Mouse (Mus musculus): ENCODE results near the gene Gm7544.
"Not testable (repeated sequence)": the region's sequence is repeated elsewhere in the genome, so short reads cannot be mapped to it uniquely, and the experiment has no call there.

The Gm7544 gene

DNA sequence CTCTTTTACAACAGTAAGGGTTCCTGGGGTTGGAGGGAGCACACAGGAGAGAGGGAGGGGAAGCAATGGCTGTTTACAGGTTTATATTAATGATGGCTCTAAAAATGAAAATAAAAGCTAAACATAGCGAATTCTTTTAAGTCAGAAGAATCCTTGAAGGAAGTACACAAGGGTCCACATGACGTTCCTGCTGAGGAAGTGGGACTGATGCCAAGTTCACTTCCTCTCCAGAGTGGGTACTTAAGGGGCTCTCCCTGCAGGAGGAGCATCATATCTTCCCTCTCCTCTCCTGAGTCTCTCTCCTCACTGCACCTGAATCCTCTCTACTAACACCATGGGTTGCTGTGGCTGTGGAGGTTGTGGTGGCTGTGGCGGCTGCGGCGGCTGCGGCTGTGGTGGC is 31.2 kb downstream of the Gm7544 start, which contains the start of gene A030014E15Rik:
A030014E15Rik (plus strand) TSS at position 268 of the 400 bp plus-strand sequence.
- no peak for DNase-seq (ENCODE audit: low read depth, low spot score)

- DNase-seq (ENCODE audit: low read depth, low spot score): not testable (repeated sequence)
These were observed 42.4 kb downstream of the Gm7544 start for GRCm38 (mm10) chr1:82913434-82913833.

GRCm38 (mm10) chr1:82913025-82913424 is 42.8 kb downstream of the Gm7544 start, which contains the start of gene A030005L19Rik:
Gene A030005L19Rik (plus strand): TSS chr1:82913325.
- no peak for DNase-seq (ENCODE audit: low read depth, low spot score)

DNA sequence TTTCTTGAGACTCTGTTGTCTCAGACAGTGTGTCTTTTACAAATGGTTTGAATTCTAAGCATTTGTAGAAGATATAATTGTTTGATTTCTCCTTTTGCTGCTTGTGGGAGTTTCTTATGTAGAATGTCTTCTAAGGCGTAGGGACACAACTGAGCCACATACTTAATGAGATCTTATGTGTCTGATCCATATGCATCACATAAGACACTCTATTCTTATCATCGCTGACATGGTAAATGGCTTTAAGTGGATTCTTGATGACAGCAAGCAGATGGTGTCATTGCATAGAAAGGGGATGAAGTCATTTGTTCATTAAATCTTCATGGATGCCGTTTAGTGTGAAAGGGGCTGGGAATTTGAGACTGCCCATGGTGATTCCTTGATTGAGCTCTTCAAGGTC is 49.9 kb downstream of the Gm7544 start:
- no peak for DNase-seq (ENCODE audit: low read depth, low spot score)

Data from retina, postnatal 7 days (tissue).